Mouse (Mus musculus): ENCODE measurements around the gene Foxe1. TPM values are rescaled to one million over a fixed set of nuclear protein-coding genes. Genes with fewer than 3 reads are reported as not detected.

The Foxe1 gene
- polyA plus RNA-seq (2016; fragmentation: Nextera tagmentation; extraction: Ambion mirVana) = not detected in 2 replicates

DNA sequence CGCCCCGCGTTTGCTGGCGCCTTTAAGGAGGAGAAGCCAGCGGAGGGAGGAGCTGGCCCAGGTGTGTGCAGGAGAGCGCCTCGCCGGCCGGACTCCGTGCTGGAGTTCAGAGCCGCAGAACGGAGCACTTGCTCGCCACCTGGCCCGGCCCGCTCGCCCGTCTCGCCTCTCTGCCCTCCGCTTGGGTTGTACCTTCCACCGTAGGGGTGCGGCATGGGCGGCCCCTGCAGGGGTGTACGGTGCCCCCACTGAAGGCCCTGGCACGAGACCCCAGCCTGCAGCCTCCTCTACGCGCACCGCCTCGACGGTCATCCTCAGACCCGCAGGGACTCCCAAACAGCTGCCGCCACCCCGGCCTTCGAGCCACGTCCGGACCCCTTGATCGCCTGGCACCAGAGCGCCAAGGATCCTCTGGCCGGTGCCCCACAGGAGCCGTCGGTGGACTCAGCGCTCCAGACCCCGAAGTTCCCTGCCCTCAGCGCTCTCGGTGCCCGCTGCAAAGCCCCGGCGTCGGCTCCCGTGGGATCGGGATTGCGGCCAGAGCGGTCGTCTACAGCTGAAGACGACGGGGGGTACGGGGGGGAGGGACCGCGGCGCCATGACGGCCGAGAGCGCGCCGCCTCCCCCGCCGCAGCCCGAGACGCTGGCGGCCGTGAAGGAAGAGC is at the start of gene Foxe1:
Gene Foxe1 (plus strand): TSS at position 14 of the 665 bp plus-strand sequence.
- H3K36me3 ChIP-seq = no peaks in the 10 kb centered on the region
- peaks cover 16% of the 10 kb centered on the region for H3K4me1 ChIP-seq
- no peak within 1 kb of the TSS; the same call in 1 of the 2 replicates for H3K9ac ChIP-seq (replicated peaks)
- H3K27ac ChIP-seq (replicated peaks) = no peak within 1 kb of the TSS
- peak within 1 kb of the TSS; percentile 37 for H3K4me3 ChIP-seq
- no peaks in the 10 kb centered on the region for H3K9me3 ChIP-seq
- H3K27me3 ChIP-seq = peaks cover 94% of the 10 kb centered on the region
- 2% methylated on average over 65 of the region's 70 CpGs for WGBS
- no peak for ATAC-seq (ENCODE audit: low FRiP score, low read depth)
- H3K4me2 ChIP-seq (replicated peaks) = peak within 1 kb of the TSS; percentile 45

DNA sequence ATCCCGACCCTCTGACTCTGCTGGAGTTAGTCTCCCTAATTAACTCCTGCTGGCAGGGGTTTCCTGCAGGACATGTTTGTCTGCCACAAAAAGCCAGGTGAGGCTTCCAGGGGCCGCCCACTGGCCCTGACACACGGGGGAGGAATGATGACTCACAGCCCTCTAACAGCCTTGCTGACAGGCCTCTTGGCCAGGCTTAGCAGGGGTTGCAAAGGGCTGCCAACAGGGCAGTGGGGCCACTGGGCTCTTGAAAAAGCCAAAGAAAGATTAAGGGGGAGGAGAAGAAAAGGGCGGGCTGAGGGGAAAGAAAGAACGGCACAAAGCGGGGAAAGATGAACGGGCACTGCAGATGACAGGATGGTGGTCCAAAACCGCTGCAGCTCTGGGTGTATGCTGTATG is 39.3 kb upstream of the Foxe1 start:
- WGBS = 4% methylated on average over 8 of the region's 8 CpGs
- H3K9ac ChIP-seq (replicated peaks) = peak overlapping the region; percentile 2; the same call in 1 of the 2 replicates
- peaks cover 41% of the 10 kb centered on the region for H3K27me3 ChIP-seq
- 0 out of 2 replicates have a peak overlapping the region, but pooled peaks have one; percentile 72 for H3K4me3 ChIP-seq
- H3K4me2 ChIP-seq (replicated peaks) = peak overlapping the region; percentile 74
- H3K36me3 ChIP-seq = no peaks in the 10 kb centered on the region
- 0 out of 2 replicates have a peak, but pooled peaks cover 6% of the 10 kb centered on the region for H3K4me1 ChIP-seq
- no peaks in the 10 kb centered on the region for H3K9me3 ChIP-seq
- ATAC-seq (ENCODE audit: low FRiP score, low read depth) = no peak
- H3K27ac ChIP-seq (replicated peaks) = no peak overlapping the region

DNA sequence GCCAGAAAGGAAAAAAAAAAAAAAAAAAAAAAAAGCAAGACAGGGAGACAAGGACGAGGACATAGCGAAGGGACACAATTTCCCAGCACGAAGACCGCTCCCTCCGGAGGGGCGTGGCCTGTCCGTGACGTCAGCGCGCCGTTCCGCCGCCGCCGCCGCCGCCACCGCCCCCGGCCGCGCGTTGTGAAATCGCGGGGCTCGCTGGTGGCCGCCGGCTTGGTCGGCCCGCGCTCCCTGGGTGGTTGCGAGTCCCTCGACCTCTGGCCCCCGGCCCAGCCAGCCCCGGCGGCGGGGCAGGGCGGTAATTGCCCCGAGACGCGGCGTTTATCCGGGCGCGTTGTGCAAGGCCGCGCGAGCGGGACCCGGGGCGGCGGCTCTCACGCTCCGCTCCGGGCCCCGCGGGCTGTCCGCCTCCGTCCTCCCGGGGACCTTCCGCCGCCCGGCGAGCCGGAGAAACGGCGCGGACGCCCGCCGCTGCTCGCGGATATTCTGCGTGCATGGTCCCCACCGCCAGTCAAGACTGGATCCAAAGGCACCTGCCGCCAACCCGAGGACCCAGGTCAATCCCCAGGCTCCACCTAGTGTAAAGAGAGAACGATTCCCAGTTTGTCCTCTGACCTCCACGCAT is 38.5 kb upstream of the Foxe1 start:
- H3K4me1 ChIP-seq = 0 out of 2 replicates have a peak, but pooled peaks cover 6% of the 10 kb centered on the region
- H3K4me2 ChIP-seq (replicated peaks) = peak overlapping the region; percentile 74
- H3K27ac ChIP-seq (replicated peaks) = peak overlapping the region; percentile 80
- ATAC-seq (ENCODE audit: low FRiP score, low read depth) = peak; percentile 92
- WGBS = under 1% methylated on average over 53 of the region's 78 CpGs
- H3K9me3 ChIP-seq = no peaks in the 10 kb centered on the region
- H3K9ac ChIP-seq (replicated peaks) = peak overlapping the region; percentile 83
- H3K4me3 ChIP-seq = peak overlapping the region; percentile 72
- no peaks in the 10 kb centered on the region for H3K36me3 ChIP-seq
- H3K27me3 ChIP-seq = peaks cover 41% of the 10 kb centered on the region

DNA sequence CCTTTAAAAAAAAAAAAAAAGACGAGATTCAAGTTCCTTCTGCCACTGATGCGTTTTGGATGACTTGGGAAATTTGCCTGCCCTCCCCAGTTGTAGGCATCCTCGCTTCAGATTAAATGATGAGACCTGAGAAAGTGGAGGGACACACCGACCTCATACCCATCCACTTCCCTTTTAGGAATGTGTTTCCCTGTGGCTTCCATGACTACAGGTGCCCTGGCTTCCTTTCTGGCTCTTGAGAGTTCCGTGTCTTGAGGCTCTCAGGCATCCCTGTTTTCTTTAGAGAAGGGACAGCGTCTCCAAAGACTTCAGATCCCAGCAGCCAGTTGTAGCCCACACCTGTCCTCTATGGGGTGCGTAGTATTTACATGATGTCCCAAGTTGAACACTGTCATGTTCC is 38.0 kb upstream of the Foxe1 start:
- peaks cover 41% of the 10 kb centered on the region for H3K27me3 ChIP-seq
- peak overlapping the region; percentile 83; the same call in 1 of the 2 replicates for H3K9ac ChIP-seq (replicated peaks)

DNA sequence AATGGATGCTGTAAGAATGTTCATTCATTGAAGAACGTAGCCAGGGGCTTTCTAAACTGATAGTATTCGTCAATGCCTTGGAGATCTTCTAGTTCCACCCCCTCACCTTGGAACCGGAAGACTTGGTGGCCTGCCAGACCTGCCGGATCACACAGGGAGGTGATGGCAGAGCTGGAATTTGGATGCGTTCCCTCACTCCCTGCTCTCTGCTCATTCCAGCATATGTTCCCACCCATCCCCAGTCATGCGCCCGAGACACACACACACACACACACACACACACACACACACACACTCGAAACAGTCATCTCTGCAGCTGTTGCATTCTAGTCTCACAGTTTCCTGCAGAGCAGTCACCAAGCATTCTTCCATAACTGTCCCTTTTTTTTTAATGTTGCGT is 36.1 kb upstream of the Foxe1 start:
- Histone ChIP-seq H3K27me3 (peaks cover 48% of the 10 kb centered on the region), H3K36me3 (no peaks in the 10 kb centered on the region), H3K4me2 (replicated peaks) (no peak overlapping the region), H3K27ac (replicated peaks) (no peak overlapping the region), H3K4me3 (no peak overlapping the region), H3K9ac (replicated peaks) (no peak overlapping the region), H3K4me1 (0 out of 2 replicates have a peak, but pooled peaks cover 6% of the 10 kb centered on the region), H3K9me3 (no peaks in the 10 kb centered on the region)
- WGBS = 73% methylated on average over 9 of the region's 9 CpGs
- no peak for ATAC-seq (ENCODE audit: low FRiP score, low read depth)

More for the DNA sequence above, 38.0 kb upstream of the Foxe1 start:
- no peaks in the 10 kb centered on the region for H3K9me3 ChIP-seq
- peak overlapping the region; percentile 72 for H3K4me3 ChIP-seq
- H3K4me1 ChIP-seq = 0 out of 2 replicates have a peak, but pooled peaks cover 6% of the 10 kb centered on the region
- no peak overlapping the region for H3K27ac ChIP-seq (replicated peaks)
- no peak for ATAC-seq (ENCODE audit: low FRiP score, low read depth)
- 22% methylated on average over 7 of the region's 7 CpGs for WGBS
- no peaks in the 10 kb centered on the region for H3K36me3 ChIP-seq
- H3K4me2 ChIP-seq (replicated peaks) = peak overlapping the region; percentile 74

DNA sequence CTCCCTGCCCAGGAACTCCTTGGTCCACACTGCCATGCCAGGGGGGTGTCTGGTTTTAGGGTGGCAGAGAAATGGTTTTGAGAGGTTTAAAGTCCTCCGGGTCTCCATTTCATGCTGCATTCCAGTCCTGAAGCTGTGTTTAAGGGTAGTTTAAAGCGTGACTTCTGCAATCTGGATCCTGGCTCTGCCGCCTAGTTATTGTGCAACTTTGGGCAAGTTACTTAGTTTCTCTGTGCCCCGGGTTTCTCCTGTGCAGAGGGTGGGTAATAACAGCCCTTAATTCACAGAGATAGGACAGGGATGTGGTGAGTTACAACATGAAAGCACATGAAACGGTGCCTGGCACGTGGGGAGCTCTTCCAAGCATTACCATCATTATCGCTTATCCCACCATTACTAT is 35.5 kb upstream of the Foxe1 start:
- H3K36me3 ChIP-seq = no peaks in the 10 kb centered on the region
- no peak overlapping the region for H3K9ac ChIP-seq (replicated peaks)
- no peak overlapping the region for H3K4me3 ChIP-seq
- no peak overlapping the region for H3K4me2 ChIP-seq (replicated peaks)
- no peak overlapping the region for H3K27ac ChIP-seq (replicated peaks)
- 93% methylated on average over 7 of the region's 7 CpGs for WGBS
- 0 out of 2 replicates have a peak, but pooled peaks cover 6% of the 10 kb centered on the region for H3K4me1 ChIP-seq
- H3K9me3 ChIP-seq = no peaks in the 10 kb centered on the region
- H3K27me3 ChIP-seq = peaks cover 47% of the 10 kb centered on the region
- no peak for ATAC-seq (ENCODE audit: low FRiP score, low read depth)

DNA sequence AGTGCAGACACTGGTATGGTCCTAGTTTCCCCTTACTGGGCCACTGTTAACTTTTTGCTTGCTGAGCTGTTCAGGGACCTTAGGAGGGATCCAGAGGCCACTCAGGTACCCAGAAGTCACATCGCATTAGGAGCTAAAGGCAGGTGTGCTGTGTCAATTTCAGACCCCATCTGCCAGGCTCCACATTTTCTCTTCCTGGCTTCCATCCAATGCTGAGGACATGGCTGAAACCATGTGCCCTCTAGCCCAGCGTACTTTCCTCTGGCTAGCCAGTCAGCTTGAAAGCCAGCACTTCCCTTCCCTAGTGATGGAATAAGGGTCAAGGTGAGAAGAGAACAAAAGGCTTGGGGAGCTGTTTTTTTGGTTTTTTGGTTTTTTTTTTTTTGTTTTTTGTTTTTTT is 31.8 kb upstream of the Foxe1 start:
- H3K4me3 ChIP-seq = no peak overlapping the region
- 85% methylated on average over 2 of the region's 2 CpGs for WGBS
- H3K4me2 ChIP-seq (replicated peaks) = no peak overlapping the region
- H3K36me3 ChIP-seq = no peaks in the 10 kb centered on the region
- no peaks in the 10 kb centered on the region for H3K4me1 ChIP-seq
- H3K27ac ChIP-seq (replicated peaks) = no peak overlapping the region
- H3K9ac ChIP-seq (replicated peaks) = no peak overlapping the region
- peaks cover 25% of the 10 kb centered on the region for H3K27me3 ChIP-seq
- H3K9me3 ChIP-seq = no peaks in the 10 kb centered on the region
- ATAC-seq (ENCODE audit: low FRiP score, low read depth) = no peak

DNA sequence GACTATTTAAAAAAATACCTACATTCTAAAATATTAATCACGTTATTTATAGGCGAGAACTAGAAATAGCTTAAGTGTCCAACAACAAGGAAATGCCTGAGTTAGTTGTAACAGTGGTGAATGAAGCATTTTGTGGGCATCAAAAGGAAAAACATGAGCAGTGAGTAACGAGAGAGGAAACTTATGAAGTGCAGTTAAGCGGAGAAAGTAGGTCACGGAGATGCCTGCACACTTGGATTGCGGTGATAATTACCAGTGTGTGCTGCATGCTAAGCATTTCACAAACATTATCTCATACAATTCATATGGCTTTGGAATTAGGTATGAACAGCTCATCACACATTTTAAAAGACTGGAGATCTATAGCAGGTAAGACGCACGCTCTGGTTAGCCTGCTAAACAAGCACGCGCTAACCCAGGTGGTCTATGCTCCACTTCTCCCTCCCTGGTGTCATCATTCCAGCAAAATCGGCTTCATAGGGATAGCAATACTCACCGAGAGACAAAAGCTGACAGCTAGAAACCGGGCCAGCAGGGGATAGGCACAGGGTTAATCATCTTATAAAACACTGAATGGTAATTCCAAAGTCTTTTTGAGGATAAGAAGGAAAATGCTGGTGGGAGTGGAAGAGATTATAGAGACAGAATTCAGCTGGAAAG is 21.5 kb upstream of the Foxe1 start:
- H3K36me3 ChIP-seq = no peaks in the 10 kb centered on the region
- no peak overlapping the region for H3K4me2 ChIP-seq (replicated peaks)
- H3K9me3 ChIP-seq = peaks cover 5% of the 10 kb centered on the region; the same call in 1 of the 2 replicates
- 0 out of 2 replicates have a peak, but pooled peaks cover 13% of the 10 kb centered on the region for H3K27me3 ChIP-seq
- 77% methylated on average over 13 of the region's 13 CpGs for WGBS
- ATAC-seq (ENCODE audit: low FRiP score, low read depth) = no peak
- no peak overlapping the region for H3K9ac ChIP-seq (replicated peaks)
- no peak overlapping the region for H3K4me3 ChIP-seq
- H3K27ac ChIP-seq (replicated peaks) = no peak overlapping the region
- H3K4me1 ChIP-seq = no peaks in the 10 kb centered on the region

DNA sequence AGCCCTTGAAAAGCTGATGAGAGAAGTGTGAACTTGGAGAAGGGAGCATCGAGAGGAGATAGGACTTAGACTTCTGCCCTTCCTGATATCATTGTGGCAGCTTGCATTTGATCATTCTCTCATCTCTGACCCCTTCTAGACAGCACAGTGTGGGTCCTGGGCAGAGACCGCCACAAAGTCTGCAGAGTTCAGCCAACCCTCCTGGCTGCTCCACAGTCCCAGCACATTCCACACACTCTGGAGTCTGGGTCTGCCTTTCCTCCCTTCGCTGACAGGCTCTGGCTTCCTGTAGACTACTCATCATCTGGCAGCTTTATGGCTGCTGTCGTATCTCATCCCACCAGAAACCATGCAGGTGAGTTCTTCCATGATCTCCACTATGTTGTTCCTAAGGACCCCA is 20.7 kb upstream of the Foxe1 start:
- whole genome bisulfite sequencing = 78% methylated on average over 4 of the region's 4 CpGs
- no peak for ATAC-seq (ENCODE audit: low FRiP score, low read depth)
- Histone ChIP-seq H3K36me3 (no peaks in the 10 kb centered on the region), H3K4me2 (replicated peaks) (no peak overlapping the region), H3K27me3 (0 out of 2 replicates have a peak, but pooled peaks cover 13% of the 10 kb centered on the region), H3K4me1 (no peaks in the 10 kb centered on the region), H3K4me3 (no peak overlapping the region), H3K27ac (replicated peaks) (no peak overlapping the region), H3K9me3 (peaks cover 3% of the 10 kb centered on the region; the same call in 1 of the 2 replicates), H3K9ac (replicated peaks) (no peak overlapping the region)

DNA sequence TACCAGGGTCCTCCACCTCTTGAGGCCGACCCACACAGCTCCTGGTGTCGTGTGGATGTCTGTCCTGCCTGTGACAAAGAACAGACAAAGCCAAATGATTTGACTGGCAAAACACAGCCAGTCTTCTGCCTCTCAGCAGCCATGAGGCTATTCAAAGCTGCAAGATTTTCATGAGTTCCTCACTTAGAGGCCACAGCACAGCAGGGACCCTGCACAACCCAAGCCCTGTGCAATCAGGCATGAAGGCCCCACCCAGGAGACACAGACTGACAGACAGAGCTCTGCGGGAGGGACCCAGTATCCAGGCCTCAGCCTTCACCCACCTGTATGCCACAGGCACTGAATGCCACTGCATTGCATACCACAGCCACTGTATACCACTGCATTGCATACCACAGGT is 14.5 kb upstream of the Foxe1 start:
- H3K36me3 ChIP-seq = no peaks in the 10 kb centered on the region
- 31% methylated on average over 3 of the region's 3 CpGs for WGBS
- no peak overlapping the region for H3K4me3 ChIP-seq
- no peaks in the 10 kb centered on the region for H3K9me3 ChIP-seq
- no peaks in the 10 kb centered on the region for H3K4me1 ChIP-seq
- H3K4me2 ChIP-seq (replicated peaks) = no peak overlapping the region
- no peak overlapping the region for H3K27ac ChIP-seq (replicated peaks)
- H3K9ac ChIP-seq (replicated peaks) = no peak overlapping the region
- peaks cover 12% of the 10 kb centered on the region; the same call in 1 of the 2 replicates for H3K27me3 ChIP-seq
- ATAC-seq (ENCODE audit: low FRiP score, low read depth) = no peak

DNA sequence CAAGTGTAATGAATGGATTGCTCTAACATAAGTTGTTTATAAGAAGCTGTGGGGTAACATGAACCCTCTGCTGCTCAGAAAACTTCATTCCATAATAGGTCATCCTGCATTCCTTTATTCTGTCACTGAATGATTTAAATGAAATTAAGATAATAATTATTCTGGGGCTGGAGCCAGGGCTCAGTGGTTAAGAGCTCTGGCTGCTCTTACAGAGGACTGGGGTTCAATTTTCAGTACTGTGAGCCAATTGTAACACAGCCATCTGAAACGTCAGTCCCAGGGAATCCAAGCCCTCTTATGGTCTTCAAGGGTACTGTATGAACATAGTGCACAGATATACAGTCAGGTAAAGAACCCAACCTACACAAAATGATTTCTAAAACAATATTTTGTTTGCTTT is 7.6 kb upstream of the Foxe1 start:
- Histone ChIP-seq H3K9me3 (no peaks in the 10 kb centered on the region), H3K27ac (replicated peaks) (no peak overlapping the region), H3K9ac (replicated peaks) (no peak overlapping the region), H3K27me3 (peaks cover 55% of the 10 kb centered on the region), H3K4me1 (no peaks in the 10 kb centered on the region), H3K36me3 (no peaks in the 10 kb centered on the region), H3K4me2 (replicated peaks) (no peak overlapping the region), H3K4me3 (no peak overlapping the region)
- ATAC-seq (ENCODE audit: low FRiP score, low read depth) = no peak
- 39% methylated on average over 1 of the region's 1 CpGs for WGBS

DNA sequence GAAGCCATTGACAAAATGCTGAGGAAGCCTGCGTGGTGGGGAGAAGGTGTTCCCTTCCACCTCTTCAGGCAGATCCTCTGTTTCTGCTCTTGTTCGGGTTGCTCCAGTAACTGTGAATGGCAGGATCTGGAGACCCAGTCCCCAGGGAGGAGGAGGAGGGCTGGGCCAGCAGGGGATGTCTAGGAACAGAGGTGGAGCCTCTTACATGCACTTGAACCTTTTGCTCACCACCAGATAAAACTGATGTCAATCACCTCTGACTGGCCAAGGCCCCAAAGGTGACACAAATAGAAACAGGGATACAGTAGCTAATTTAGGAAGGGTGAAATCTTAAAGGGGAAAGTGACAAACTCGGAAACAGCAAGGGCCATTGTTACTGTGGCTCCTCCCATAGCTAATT is 5.4 kb upstream of the Foxe1 start:
- 0% methylated on average over 3 of the region's 3 CpGs for WGBS

More for the DNA sequence above, 5.4 kb upstream of the Foxe1 start:
- no peak for ATAC-seq (ENCODE audit: low FRiP score, low read depth)
- H3K9me3 ChIP-seq = no peaks in the 10 kb centered on the region
- no peak overlapping the region for H3K4me2 ChIP-seq (replicated peaks)
- H3K36me3 ChIP-seq = no peaks in the 10 kb centered on the region
- H3K4me3 ChIP-seq = no peak overlapping the region
- peaks cover 3% of the 10 kb centered on the region; the same call in 1 of the 2 replicates for H3K4me1 ChIP-seq
- no peak overlapping the region for H3K9ac ChIP-seq (replicated peaks)
- peaks cover 73% of the 10 kb centered on the region for H3K27me3 ChIP-seq
- H3K27ac ChIP-seq (replicated peaks) = no peak overlapping the region

Data from midbrain, embryonic 12.5 days (tissue).